Mouse (Mus musculus): ENCODE measurements around the gene Dpp9.

DNA sequence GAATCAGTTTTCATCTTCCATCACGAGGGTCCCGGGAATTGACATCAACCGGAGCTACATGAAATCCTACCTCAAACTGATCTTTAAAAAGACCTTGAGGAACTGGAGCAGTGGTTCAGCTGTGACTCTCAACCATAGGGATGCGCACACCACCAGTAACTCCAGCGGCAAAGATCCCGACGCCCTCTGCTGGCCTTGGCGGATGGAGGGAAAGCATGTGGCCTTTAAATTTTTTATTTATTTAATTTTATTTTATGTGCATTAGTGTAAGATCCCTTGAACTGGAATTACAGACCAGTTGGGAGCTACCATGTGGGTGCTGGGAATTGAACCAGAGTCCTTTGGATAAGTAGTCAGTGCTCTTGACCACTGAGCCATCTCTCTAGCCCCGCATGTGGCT lies 36.7 kb upstream of the Dpp9 start:
- TF ChIP-seq CTCF (IDR thresholded peaks at IDR 0.05) (no peak), EP300 (IDR thresholded peaks at IDR 0.05; ENCODE audit: insufficient read depth, low read depth, low read length) (no peak), POLR2A (IDR thresholded peaks at IDR 0.05; ENCODE audit: insufficient read depth, low read depth, low read length) (no peak)

Data from heart, adult 2 months (tissue).